Mouse (Mus musculus) ES-E14 (cell line): ENCODE results near the gene Chd3. TPM values are rescaled to one million over a fixed set of nuclear protein-coding genes. Genes with fewer than 3 reads are reported as not detected.

Experiments
- DNase-seq: peaks from one replicate; pipeline ENCODE4 v3.0.0-alpha.2; 2013; ENCODE audit warnings: low read depth, low spot score
- H3K27ac ChIP-seq: 2 replicates; pipeline ENCODE4 v1.5.1; 2012; ENCODE audit warnings: low read depth, mild to moderate bottlenecking, low read length, moderate library complexity, mixed read lengths; ENCODE audit not compliant: poor library complexity, insufficient read depth, severe bottlenecking
- H3K36me3 ChIP-seq: 2 replicates; pipeline ENCODE4 v1.6.1; 2012; ENCODE audit warnings: mild to moderate bottlenecking, low read length, moderate library complexity, mixed read lengths; ENCODE audit not compliant: control insufficient read depth, poor library complexity, insufficient read depth, severe bottlenecking
- H3K4me1 ChIP-seq, 2 experiments: fragments of 150-350 bp in 1 of 2; sonication (generic) in 1 of 2; 2 replicates each; pipeline ENCODE4 v1.6.1; 2012; ENCODE audit warnings: low read length in 2 of 2, mild to moderate bottlenecking in 1 of 2, mixed read lengths in 1 of 2; ENCODE audit not compliant: control insufficient read depth in 2 of 2, insufficient read depth in 2 of 2, poor library complexity in 1 of 2
- H3K4me3 ChIP-seq, 2 experiments: fragments of 150-350 bp in 1 of 2; sonication (generic) in 1 of 2; 2 replicates each; pipeline ENCODE4 v1.5.1; 2012; ENCODE audit warnings: low read length in 2 of 2, low read depth in 1 of 2, mild to moderate bottlenecking in 1 of 2, mixed read lengths in 1 of 2; ENCODE audit not compliant: insufficient read depth in 1 of 2, poor library complexity in 1 of 2, severe bottlenecking in 1 of 2
- H3K9ac ChIP-seq: 2 replicates; pipeline ENCODE4 v1.6.1; 2012; ENCODE audit warnings: low read depth, mild to moderate bottlenecking, low read length, mixed read lengths; ENCODE audit not compliant: poor library complexity, insufficient read depth, severe bottlenecking
- H3K9me3 ChIP-seq: fragments of 150-350 bp; sonication (generic); 2 replicates; pipeline ENCODE4 v1.6.1; 2012; ENCODE audit warnings: low read depth, mild to moderate bottlenecking, low read length; ENCODE audit not compliant: control insufficient read depth, insufficient read depth
- CHD2 ChIP-seq: IDR thresholded peaks from 2 replicates; pipeline ENCODE4 v1.6.1; 2014; ENCODE audit warnings: mild to moderate bottlenecking, low read depth, low read length, inconsistent platforms
- HCFC1 ChIP-seq: IDR thresholded peaks from 2 replicates; pipeline ENCODE4 v1.6.1; 2012; ENCODE audit warnings: low read length, inconsistent platforms, borderline replicate concordance; ENCODE audit not compliant: insufficient read depth
- MAFK ChIP-seq: IDR thresholded peaks from 2 replicates; pipeline ENCODE4 v1.6.1; 2014; ENCODE audit warnings: mild to moderate bottlenecking, low read depth, low read length, inconsistent platforms; ENCODE audit not compliant: insufficient read depth
- ZC3H11A ChIP-seq: IDR thresholded peaks from 2 replicates; pipeline ENCODE4 v1.6.1; 2012; ENCODE audit warnings: low read depth, mild to moderate bottlenecking, inconsistent platforms, low read length, borderline replicate concordance
- ZNF384 ChIP-seq: IDR thresholded peaks from 2 replicates; pipeline ENCODE4 v1.6.1; 2012; ENCODE audit warnings: low read depth, low read length, inconsistent platforms
- in situ Hi-C, 2 experiments: fragments of 600-800 bp; cut with MboI; formaldehyde crosslinking; loops; one replicate each; pipeline ENCODE4 v1.15.1; 2025; ENCODE audit warnings: low sequenced_read_pairs in 2 of 2, inconsistent platforms in 1 of 2; ENCODE audit not compliant: unreplicated experiment in 2 of 2
- total RNA-seq: library from RNA; depleted of rRNA; stranded (reverse); fragments of 300-350 nt; gene quantifications from 2 replicates; pipeline ENCODE4 v1.2.3, GENCODE M21; 2012

The Chd3 gene
- total RNA-seq, 1 experiment, result 27.0 TPM

- Histone ChIP-seq H3K36me3 (peaks cover 16% of the 10 kb centered on the region; the same call in 1 of the 2 replicates), H3K4me3 (no peak overlapping the region), H3K9me3 (no peaks in the 10 kb centered on the region), H3K4me1 (no peaks in the 10 kb centered on the region; a peak in 1 of 4 replicates), H3K9ac (no peak overlapping the region), H3K27ac (no peak overlapping the region)
- DNase-seq, result no peak
- TF ChIP-seq ZNF384 (no peak), ZC3H11A (no peak), CHD2 (no peak), MAFK (no peak), HCFC1 (no peak)
- in situ Hi-C loops, result no loop called here
Observed at GRCm38 (mm10) chr11:69316361-69316760, 52.8 kb downstream of the Chd3 start.

DNA sequence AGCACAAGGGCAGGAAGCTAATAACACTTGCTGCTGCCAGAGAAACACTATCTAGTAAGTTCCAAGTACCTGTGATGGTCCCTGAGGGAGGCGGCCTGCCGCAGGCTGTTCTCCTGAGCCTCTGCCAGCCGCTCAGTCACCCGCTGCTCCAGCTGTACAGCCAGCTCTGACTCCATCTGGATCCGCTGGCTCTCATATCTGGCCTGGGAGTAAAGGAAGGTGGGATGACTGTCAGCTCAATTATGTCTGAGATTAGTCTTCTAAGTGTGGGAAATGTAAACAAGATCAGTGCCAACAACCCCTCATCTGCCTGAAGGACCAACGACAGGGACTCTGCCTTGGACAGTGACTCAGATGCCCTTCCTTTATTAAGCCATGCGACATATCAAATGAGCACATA lies 57.9 kb downstream of the Chd3 start:
- Histone ChIP-seq H3K9ac (no peak overlapping the region), H3K27ac (no peak overlapping the region), H3K9me3 (no peaks in the 10 kb centered on the region), H3K4me1 (no peaks in the 10 kb centered on the region), H3K4me3 (no peak overlapping the region), H3K36me3 (peaks cover 36% of the 10 kb centered on the region)
- TF ChIP-seq CHD2 (no peak), HCFC1 (no peak), MAFK (no peak), ZNF384 (no peak), ZC3H11A (no peak)
- in situ Hi-C loops, result no loop called here
- DNase-seq, result no peak

GRCm38 (mm10) chr11:69306039-69306438 lies 63.2 kb downstream of the Chd3 start:
- peaks cover 45% of the 10 kb centered on the region for H3K36me3 ChIP-seq
- in situ Hi-C loops, result no loop called here

GRCm38 (mm10) chr11:69305291-69305690 lies 63.9 kb downstream of the Chd3 start:
- no peak overlapping the region for H3K4me3 ChIP-seq
- DNase-seq, result no peak
- H3K36me3 ChIP-seq, result peaks cover 40% of the 10 kb centered on the region
- H3K4me1 ChIP-seq, result no peaks in the 10 kb centered on the region
- TF ChIP-seq MAFK, result no peak
- no peak for TF ChIP-seq CHD2
- no peak for TF ChIP-seq HCFC1
- TF ChIP-seq ZC3H11A, result no peak
- no peak for TF ChIP-seq ZNF384
- in situ Hi-C loops, result no loop called here
- no peaks in the 10 kb centered on the region for H3K9me3 ChIP-seq
- H3K27ac ChIP-seq, result no peak overlapping the region
- H3K9ac ChIP-seq, result no peak overlapping the region

More at GRCm38 (mm10) chr11:69306039-69306438, 63.2 kb downstream of the Chd3 start:
- H3K9me3 ChIP-seq, result no peaks in the 10 kb centered on the region
- no peak overlapping the region for H3K9ac ChIP-seq
- H3K4me1 ChIP-seq, result no peaks in the 10 kb centered on the region
- H3K4me3 ChIP-seq, result no peak overlapping the region
- TF ChIP-seq ZNF384 (no peak), HCFC1 (no peak), CHD2 (no peak), MAFK (no peak)
- H3K27ac ChIP-seq, result no peak overlapping the region
- no peak for DNase-seq

- H3K36me3 ChIP-seq, result peaks cover 26% of the 10 kb centered on the region; the same call in 1 of the 2 replicates
- no peak overlapping the region for H3K9ac ChIP-seq
- DNase-seq, result no peak
- in situ Hi-C loops, result no loop called here
- H3K4me3 ChIP-seq, result no peak overlapping the region
- no peaks in the 10 kb centered on the region for H3K9me3 ChIP-seq
- H3K27ac ChIP-seq, result no peak overlapping the region
- TF ChIP-seq HCFC1 (no peak), MAFK (no peak), CHD2 (no peak), ZC3H11A (no peak), ZNF384 (no peak)
- peaks cover 3 to 4% of the 10 kb centered on the region in 2 experiments; a peak in 1 of 4 replicates for H3K4me1 ChIP-seq
Observed at GRCm38 (mm10) chr11:69302817-69303216, 66.4 kb downstream of the Chd3 start.
